Mouse (Mus musculus): ENCODE data around the gene Rexo1. TPM values are rescaled to one million over a fixed set of nuclear protein-coding genes. Genes with fewer than 3 reads are reported as not detected.

Gene Rexo1
- polyA plus RNA-seq, 1 experiment from 2014 or later = 23.5 TPM

DNA sequence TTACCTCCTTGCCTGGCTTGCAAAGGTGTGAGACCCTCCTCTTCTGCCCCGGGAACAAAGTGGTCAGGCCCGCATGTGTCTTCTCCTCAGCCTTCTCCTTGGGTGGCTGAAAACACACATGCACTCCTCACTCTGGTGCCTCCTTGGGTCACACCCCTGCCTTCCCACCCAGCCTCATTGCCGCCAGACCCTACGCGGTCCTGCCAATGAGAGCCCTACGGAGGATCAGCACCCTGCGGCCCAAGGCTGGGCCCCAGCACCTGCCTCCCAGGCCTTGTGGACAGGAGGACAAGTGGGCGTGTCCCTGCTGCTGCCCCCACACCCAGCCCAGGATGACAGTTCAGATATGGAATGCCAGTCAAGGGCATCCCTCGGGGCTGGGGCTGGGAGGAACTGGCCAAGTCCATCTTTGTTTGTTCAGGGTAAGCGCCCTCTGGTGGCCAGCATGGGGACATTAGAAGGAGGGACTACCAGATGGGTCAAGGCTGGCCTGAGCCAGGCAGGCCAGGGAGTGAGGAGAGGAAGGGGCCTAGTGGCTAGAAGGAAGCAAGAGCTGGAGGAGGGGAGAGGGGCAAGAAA lies 12.8 kb downstream of the Rexo1 start:
- Histone ChIP-seq H3K4me3 (ENCODE audit: low read depth, low read length) (no peak overlapping the region), H3K4me1 (ENCODE audit: control insufficient read depth, insufficient read depth, low read length) (no peaks in the 10 kb centered on the region), H3K4me2 (no peak overlapping the region), H3K36me3 (ENCODE audit: control insufficient read depth, insufficient read depth, low read length) (peaks cover 19% of the 10 kb centered on the region), H3K9ac (ENCODE audit: low read length) (no peak overlapping the region), H3K27me3 (ENCODE audit: control insufficient read depth, insufficient read depth, low read length) (no peaks in the 10 kb centered on the region), H3K27ac (ENCODE audit: low read depth, low read length) (no peak overlapping the region), H3K9me3 (ENCODE audit: control insufficient read depth, low read length) (no peaks in the 10 kb centered on the region)
- 74% methylated on average over 10 of the region's 10 CpGs for WGBS
- ATAC-seq (ENCODE audit: low FRiP score) = peak; percentile 83
- DNase-seq (ENCODE audit: low spot score, missing footprints) = peak; percentile 89

DNA sequence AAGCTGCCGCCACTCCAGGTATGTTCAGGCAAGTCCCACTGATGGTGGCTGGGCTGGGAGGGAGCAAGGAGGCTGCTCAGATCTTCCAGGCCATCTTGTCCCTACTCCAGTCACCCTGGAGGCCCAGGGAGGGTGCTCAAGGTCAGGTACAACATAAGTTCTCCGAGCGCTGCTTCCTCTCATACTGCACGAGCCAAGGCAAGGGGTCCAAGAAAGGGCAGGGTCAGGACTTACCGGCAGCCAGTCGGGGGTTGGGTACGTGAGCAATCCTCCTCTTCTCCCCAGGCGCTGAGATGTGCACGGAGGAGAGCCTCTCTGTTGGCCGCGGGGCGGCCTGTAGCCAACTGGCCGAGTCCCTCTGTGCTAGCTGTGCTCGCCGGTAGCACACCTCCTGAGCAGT lies 13.8 kb downstream of the Rexo1 start:
- ATAC-seq (ENCODE audit: low FRiP score) = no peak
- H3K9ac ChIP-seq (ENCODE audit: low read length) = no peak overlapping the region
- no peaks in the 10 kb centered on the region for H3K27me3 ChIP-seq (ENCODE audit: control insufficient read depth, insufficient read depth, low read length)
- no peaks in the 10 kb centered on the region for H3K4me1 ChIP-seq (ENCODE audit: control insufficient read depth, insufficient read depth, low read length)
- H3K4me3 ChIP-seq (ENCODE audit: low read depth, low read length) = no peak overlapping the region
- no peak overlapping the region for H3K27ac ChIP-seq (ENCODE audit: low read depth, low read length)
- WGBS = 89% methylated on average over 15 of the region's 15 CpGs
- no peaks in the 10 kb centered on the region for H3K9me3 ChIP-seq (ENCODE audit: control insufficient read depth, low read length)
- no peak for DNase-seq (ENCODE audit: low spot score, missing footprints)
- no peak overlapping the region for H3K4me2 ChIP-seq
- peaks cover 26% of the 10 kb centered on the region for H3K36me3 ChIP-seq (ENCODE audit: control insufficient read depth, insufficient read depth, low read length)

DNA sequence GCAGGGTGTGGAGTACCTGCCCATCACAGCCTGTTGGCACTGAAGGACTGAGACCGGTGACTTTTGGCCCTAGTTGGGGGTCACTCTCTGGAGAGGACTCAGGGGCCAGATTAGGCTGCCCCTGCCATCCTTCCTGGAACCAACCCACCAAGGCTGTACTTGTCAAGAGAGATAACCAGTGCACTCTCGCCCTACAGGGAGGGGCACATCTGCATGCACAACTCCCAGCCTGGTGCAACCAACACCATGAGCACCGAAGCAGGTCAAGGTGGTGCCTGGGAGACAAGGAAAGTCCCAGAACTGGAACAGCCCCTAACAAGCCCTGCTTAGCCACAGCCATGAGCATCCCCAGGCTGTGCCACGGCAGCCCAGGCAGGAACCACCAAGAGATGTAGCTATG lies 14.4 kb downstream of the Rexo1 start:
- Histone ChIP-seq H3K4me3 (ENCODE audit: low read depth, low read length) (no peak overlapping the region), H3K9me3 (ENCODE audit: control insufficient read depth, low read length) (no peaks in the 10 kb centered on the region), H3K4me1 (ENCODE audit: control insufficient read depth, insufficient read depth, low read length) (no peaks in the 10 kb centered on the region), H3K27me3 (ENCODE audit: control insufficient read depth, insufficient read depth, low read length) (no peaks in the 10 kb centered on the region), H3K27ac (ENCODE audit: low read depth, low read length) (no peak overlapping the region), H3K4me2 (no peak overlapping the region), H3K9ac (ENCODE audit: low read length) (no peak overlapping the region), H3K36me3 (ENCODE audit: control insufficient read depth, insufficient read depth, low read length) (peaks cover 29% of the 10 kb centered on the region)
- ATAC-seq (ENCODE audit: low FRiP score) = no peak
- 97% methylated on average over 4 of the region's 4 CpGs for WGBS
- DNase-seq (ENCODE audit: low spot score, missing footprints) = no peak

DNA sequence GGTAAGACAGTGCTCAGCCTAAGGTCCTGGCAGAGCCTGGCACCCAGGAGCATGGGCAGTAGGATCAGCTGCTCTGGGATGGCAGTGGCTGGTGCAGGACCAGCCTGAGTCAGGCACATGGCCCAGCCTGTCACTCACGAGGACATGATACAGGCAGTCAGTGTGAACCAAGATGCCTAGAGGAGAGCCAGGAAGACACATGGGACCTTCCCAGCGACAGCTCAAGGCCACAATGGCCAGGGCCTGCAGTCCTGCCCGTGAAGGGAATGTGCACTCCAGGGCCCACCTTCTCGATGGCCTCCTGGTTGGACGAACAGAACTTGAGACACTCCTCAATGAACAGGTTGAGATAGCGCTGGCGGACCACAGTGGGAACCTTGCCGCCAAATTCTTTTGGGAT lies 15.8 kb downstream of the Rexo1 start:
- DNase-seq (ENCODE audit: low spot score, missing footprints) = no peak
- no peak overlapping the region for H3K9ac ChIP-seq (ENCODE audit: low read length)
- no peak overlapping the region for H3K4me2 ChIP-seq
- no peak overlapping the region for H3K4me3 ChIP-seq (ENCODE audit: low read depth, low read length)
- WGBS = 90% methylated on average over 8 of the region's 8 CpGs
- no peak for ATAC-seq (ENCODE audit: low FRiP score)
- no peaks in the 10 kb centered on the region for H3K9me3 ChIP-seq (ENCODE audit: control insufficient read depth, low read length)
- peaks cover 30% of the 10 kb centered on the region for H3K36me3 ChIP-seq (ENCODE audit: control insufficient read depth, insufficient read depth, low read length)
- H3K27me3 ChIP-seq (ENCODE audit: control insufficient read depth, insufficient read depth, low read length) = no peaks in the 10 kb centered on the region
- no peaks in the 10 kb centered on the region for H3K4me1 ChIP-seq (ENCODE audit: control insufficient read depth, insufficient read depth, low read length)
- no peak overlapping the region for H3K27ac ChIP-seq (ENCODE audit: low read depth, low read length)

GRCm38 (mm10) chr10:80543873-80544272 lies 17.5 kb downstream of the Rexo1 start:
- ATAC-seq (ENCODE audit: low FRiP score) = no peak
- WGBS = 94% methylated on average over 14 of the region's 14 CpGs
- H3K36me3 ChIP-seq (ENCODE audit: control insufficient read depth, insufficient read depth, low read length) = peaks cover 27% of the 10 kb centered on the region

DNA sequence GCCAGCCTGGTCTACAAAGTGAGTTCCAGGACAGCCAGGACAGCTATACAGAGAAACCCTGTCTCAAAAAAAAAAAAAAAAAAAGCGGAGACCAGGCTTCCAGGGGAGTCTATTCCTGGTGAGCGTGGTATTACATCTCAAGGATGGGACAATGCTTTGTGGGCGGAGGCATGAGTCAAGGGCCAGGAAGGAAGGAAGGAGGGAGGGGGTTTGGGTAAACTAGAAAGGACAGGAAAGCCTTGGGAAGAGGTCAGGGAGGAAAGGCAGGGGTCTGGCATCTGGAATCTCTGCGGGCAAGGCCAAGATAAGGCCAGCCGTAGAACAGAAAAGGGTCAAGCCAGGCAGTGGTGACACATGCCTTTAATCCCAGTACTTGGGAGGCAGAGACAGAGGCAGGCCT lies 21.9 kb downstream of the Rexo1 start:
- no peak overlapping the region for H3K4me2 ChIP-seq
- ATAC-seq (ENCODE audit: low FRiP score) (no peak), DNase-seq (ENCODE audit: low spot score, missing footprints) (no peak)
- H3K27ac ChIP-seq (ENCODE audit: low read depth, low read length) = no peak overlapping the region
- H3K9me3 ChIP-seq (ENCODE audit: control insufficient read depth, low read length) = no peaks in the 10 kb centered on the region
- H3K4me1 ChIP-seq (ENCODE audit: control insufficient read depth, insufficient read depth, low read length) = peaks cover 4% of the 10 kb centered on the region; the same call in 1 of the 2 replicates
- peaks cover 14% of the 10 kb centered on the region for H3K36me3 ChIP-seq (ENCODE audit: control insufficient read depth, insufficient read depth, low read length)
- no peak overlapping the region for H3K4me3 ChIP-seq (ENCODE audit: low read depth, low read length)
- no peak overlapping the region for H3K9ac ChIP-seq (ENCODE audit: low read length)
- 51% methylated on average over 5 of the region's 5 CpGs for WGBS
- H3K27me3 ChIP-seq (ENCODE audit: control insufficient read depth, insufficient read depth, low read length) = peaks cover 13% of the 10 kb centered on the region; the same call in 1 of the 2 replicates

More at GRCm38 (mm10) chr10:80543873-80544272, 17.5 kb downstream of the Rexo1 start:
- Histone ChIP-seq H3K9me3 (ENCODE audit: control insufficient read depth, low read length) (no peaks in the 10 kb centered on the region), H3K27me3 (ENCODE audit: control insufficient read depth, insufficient read depth, low read length) (0 out of 2 replicates have a peak, but pooled peaks cover under 1% of the 10 kb centered on the region), H3K9ac (ENCODE audit: low read length) (no peak overlapping the region), H3K4me1 (ENCODE audit: control insufficient read depth, insufficient read depth, low read length) (peaks cover 2% of the 10 kb centered on the region; the same call in 1 of the 2 replicates), H3K4me3 (ENCODE audit: low read depth, low read length) (no peak overlapping the region), H3K4me2 (no peak overlapping the region), H3K27ac (ENCODE audit: low read depth, low read length) (no peak overlapping the region)
- no peak for DNase-seq (ENCODE audit: low spot score, missing footprints)

GRCm38 (mm10) chr10:80538710-80539394 lies 22.5 kb downstream of the Rexo1 start, which contains the start of gene Atp8b3:
Atp8b3 (minus strand) TSS chr10:80539124.
- Histone ChIP-seq H3K9ac (ENCODE audit: low read length) (no peak within 1 kb of the TSS), H3K9me3 (ENCODE audit: control insufficient read depth, low read length) (no peaks in the 10 kb centered on the region), H3K4me1 (ENCODE audit: control insufficient read depth, insufficient read depth, low read length) (peaks cover 4% of the 10 kb centered on the region; the same call in 1 of the 2 replicates), H3K4me3 (ENCODE audit: low read depth, low read length) (no peak within 1 kb of the TSS), H3K27me3 (ENCODE audit: control insufficient read depth, insufficient read depth, low read length) (peaks cover 13% of the 10 kb centered on the region; the same call in 1 of the 2 replicates), H3K4me2 (peak within 1 kb of the TSS; percentile 30), H3K36me3 (ENCODE audit: control insufficient read depth, insufficient read depth, low read length) (peaks cover 12% of the 10 kb centered on the region), H3K27ac (ENCODE audit: low read depth, low read length) (no peak within 1 kb of the TSS)
- peak; percentile 94 for DNase-seq (ENCODE audit: low spot score, missing footprints)
- ATAC-seq (ENCODE audit: low FRiP score) = peak; percentile 78
- WGBS = 2% methylated on average over 30 of the region's 30 CpGs

DNA sequence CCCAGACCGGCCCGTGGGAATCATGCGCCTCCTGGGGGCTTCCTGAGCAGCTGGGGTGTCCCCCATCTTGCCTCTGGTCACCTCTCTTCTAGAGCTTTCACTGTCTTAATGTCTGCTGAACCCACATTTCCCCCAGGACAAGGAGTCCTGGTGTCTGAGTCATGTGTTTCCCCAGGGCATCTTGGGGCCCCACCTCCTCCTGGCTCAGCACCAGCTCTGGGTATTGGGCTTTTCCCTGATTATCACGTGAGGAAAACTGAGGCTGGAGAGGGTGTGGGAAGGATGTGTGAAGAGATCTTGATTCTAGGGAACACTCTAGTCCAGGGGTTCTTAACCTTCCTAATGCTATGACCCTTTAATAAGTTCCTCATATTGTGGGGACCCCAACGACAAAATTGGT lies 23.2 kb downstream of the Rexo1 start:
- peaks cover 13% of the 10 kb centered on the region; the same call in 1 of the 2 replicates for H3K27me3 ChIP-seq (ENCODE audit: control insufficient read depth, insufficient read depth, low read length)
- ATAC-seq (ENCODE audit: low FRiP score) = no peak
- peaks cover 4% of the 10 kb centered on the region for H3K4me1 ChIP-seq (ENCODE audit: control insufficient read depth, insufficient read depth, low read length)
- H3K27ac ChIP-seq (ENCODE audit: low read depth, low read length) = no peak overlapping the region
- no peak for DNase-seq (ENCODE audit: low spot score, missing footprints)
- peaks cover 9% of the 10 kb centered on the region; the same call in 1 of the 2 replicates for H3K36me3 ChIP-seq (ENCODE audit: control insufficient read depth, insufficient read depth, low read length)
- no peak overlapping the region for H3K9ac ChIP-seq (ENCODE audit: low read length)
- H3K4me2 ChIP-seq = no peak overlapping the region
- H3K9me3 ChIP-seq (ENCODE audit: control insufficient read depth, low read length) = no peaks in the 10 kb centered on the region
- WGBS = 57% methylated on average over 5 of the region's 5 CpGs
- H3K4me3 ChIP-seq (ENCODE audit: low read depth, low read length) = no peak overlapping the region

DNA sequence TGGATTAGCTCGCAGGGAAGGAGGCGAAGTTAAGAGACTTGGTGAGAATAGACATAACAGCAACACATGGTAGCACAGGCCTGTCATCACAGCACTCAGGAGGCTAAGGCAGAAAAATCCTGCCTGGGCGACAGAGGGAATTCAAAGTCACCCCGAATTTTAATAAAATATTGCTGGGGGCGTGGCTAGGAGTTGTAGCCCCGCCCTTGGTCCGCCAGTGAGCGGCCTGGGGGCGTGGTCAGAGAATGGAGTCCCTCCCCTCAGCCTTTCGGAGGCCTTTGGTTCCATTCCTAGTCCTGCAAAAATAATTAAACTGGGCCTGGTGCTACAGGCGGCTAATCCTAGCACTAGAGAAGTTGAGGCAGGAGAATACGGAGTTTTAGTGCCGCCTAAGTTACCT lies 25.6 kb downstream of the Rexo1 start:
- H3K9me3 ChIP-seq (ENCODE audit: control insufficient read depth, low read length) = no peaks in the 10 kb centered on the region
- 12% methylated on average over 13 of the region's 13 CpGs for WGBS
- no peak overlapping the region for H3K9ac ChIP-seq (ENCODE audit: low read length)
- no peak overlapping the region for H3K4me2 ChIP-seq
- H3K4me1 ChIP-seq (ENCODE audit: control insufficient read depth, insufficient read depth, low read length) = peaks cover 4% of the 10 kb centered on the region
- H3K27ac ChIP-seq (ENCODE audit: low read depth, low read length) = no peak overlapping the region
- peaks cover 13% of the 10 kb centered on the region; the same call in 1 of the 2 replicates for H3K27me3 ChIP-seq (ENCODE audit: control insufficient read depth, insufficient read depth, low read length)
- H3K36me3 ChIP-seq (ENCODE audit: control insufficient read depth, insufficient read depth, low read length) = no peaks in the 10 kb centered on the region
- H3K4me3 ChIP-seq (ENCODE audit: low read depth, low read length) = no peak overlapping the region
- DNase-seq (ENCODE audit: low spot score, missing footprints) (no peak), ATAC-seq (ENCODE audit: low FRiP score) (no peak)
